Mouse (Mus musculus) kidney, postnatal 0 days (tissue): Measurements from ENCODE around the gene Pde6d. TPM values are rescaled to one million over a fixed set of nuclear protein-coding genes. Genes with fewer than 3 reads are reported as not detected.

ENCODE experiments used
- ATAC-seq: fragments of 200-750 bp; cut with Nextera tagmentation; replicated peaks from 2 replicates; pipeline ENCODE4 v1.8.0; 2017; ENCODE audit warnings: low read depth, moderate number of reproducible peaks, moderate TSS enrichment, moderate library complexity; ENCODE audit not compliant: low FRiP score
- DNase-seq: peaks from one replicate; pipeline ENCODE4 v3.0.0-alpha.2; 2016; ENCODE audit warnings: low spot score
- H3K27ac ChIP-seq: fragments of 300-500 bp; sonication (generic); 2 replicates; pipeline ENCODE4 v1.5.1; 2014; ENCODE audit warnings: mild to moderate bottlenecking
- H3K27me3 ChIP-seq: fragments of 300-500 bp; sonication (generic); 2 replicates; pipeline ENCODE4 v1.6.1; 2014; ENCODE audit warnings: low read length, mixed read lengths; ENCODE audit not compliant: insufficient read depth
- H3K36me3 ChIP-seq: fragments of 300-500 bp; sonication (generic); 2 replicates; pipeline ENCODE4 v1.6.1; 2014; ENCODE audit warnings: low read length, mixed read lengths; ENCODE audit not compliant: insufficient read depth
- H3K4me1 ChIP-seq: fragments of 300-500 bp; sonication (generic); replicated peaks from 2 replicates; pipeline ENCODE4 v1.6.1; 2014; ENCODE audit warnings: antibody characterized with exemption, low read length, mixed read lengths; ENCODE audit not compliant: insufficient read depth
- H3K4me2 ChIP-seq: fragments of 300-500 bp; sonication (generic); 2 replicates; pipeline ENCODE4 v1.6.1; 2014; ENCODE audit warnings: mild to moderate bottlenecking, low read length, moderate library complexity, mixed read lengths
- H3K4me3 ChIP-seq: fragments of 300-500 bp; sonication (generic); replicated peaks from 2 replicates; pipeline ENCODE4 v1.5.1; 2014; ENCODE audit warnings: low read depth, low read length
- H3K9ac ChIP-seq: fragments of 300-500 bp; sonication (generic); 2 replicates; pipeline ENCODE4 v1.6.1; 2014; ENCODE audit warnings: low read depth, low read length
- H3K9me3 ChIP-seq: fragments of 300-500 bp; sonication (generic); replicated peaks from 2 replicates; pipeline ENCODE4 v1.6.1; 2016; ENCODE audit warnings: low read length, inconsistent platforms, mixed read lengths
- CTCF ChIP-seq: IDR thresholded peaks from 2 replicates; pipeline ENCODE4 v1.5.1; 2016; ENCODE audit warnings: antibody characterized with exemption, low read depth, mild to moderate bottlenecking, moderate library complexity
- WGBS: fragments of 180-500 bp; shearing (Covaris S2); extraction: QIAGEN DNeasy Blood & Tissue Kit; methylation state at CpG from one replicate; pipeline ENCODE4 v1.1.7; 2014; 5-methylcytosine and 5-hydroxymethylcytosine counted together
- polyA plus RNA-seq: library from polyadenylated mRNA; unstranded; fragments of >200 nt; fragmentation: Nextera tagmentation; extraction: Ambion mirVana; gene quantifications from 2 replicates; pipeline ENCODE4 v1.2.1, GENCODE M21; 2015

The Pde6d gene
- polyA plus RNA-seq, 1 experiment from 2014 or later, result 63.7 TPM

DNA sequence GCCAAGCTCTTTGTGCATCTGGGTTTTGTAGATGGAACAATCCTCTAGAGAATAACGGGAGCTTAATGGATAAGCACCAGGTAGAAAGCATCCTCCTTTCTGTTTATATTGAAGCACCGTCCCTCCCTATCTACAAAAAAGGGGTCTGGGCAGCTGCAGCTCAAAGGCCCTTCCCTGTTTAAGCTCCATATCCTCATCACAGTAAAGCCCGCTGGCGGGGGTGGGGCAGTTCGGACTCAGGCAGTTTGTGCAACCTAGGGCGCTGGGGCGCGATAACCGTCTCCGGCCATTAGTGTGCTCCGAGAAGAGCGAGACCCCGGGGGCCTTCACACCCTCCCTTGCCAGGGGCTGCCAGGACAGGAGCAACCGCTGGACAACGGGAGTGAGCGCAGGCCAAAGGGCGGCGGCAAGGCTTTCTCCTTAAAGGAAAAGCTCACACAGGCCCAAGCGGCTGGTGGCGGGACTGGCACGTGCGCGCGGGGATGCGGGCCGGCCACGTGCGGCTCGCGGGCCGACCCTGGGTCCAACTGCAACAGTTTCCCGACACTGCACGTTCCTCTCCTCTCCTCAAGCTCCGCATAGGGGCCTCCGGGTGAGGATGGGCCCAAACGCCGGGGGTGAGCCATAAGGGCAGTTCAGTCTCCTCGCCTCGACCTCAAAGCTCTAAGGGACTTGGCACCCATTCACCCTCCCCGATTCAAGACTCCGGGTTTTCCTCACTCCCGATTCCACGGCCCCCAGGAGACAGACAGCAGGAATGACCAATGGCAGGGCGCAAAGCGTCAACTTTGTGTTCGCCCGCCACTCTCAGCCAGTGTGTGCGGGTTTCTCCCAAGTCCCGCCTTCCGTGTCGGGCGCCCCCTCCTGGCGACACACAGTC, 57.6 kb downstream of the Pde6d start:
- Histone ChIP-seq H3K36me3 (peaks cover 5% of the 10 kb centered on the region), H3K9me3 (no peaks in the 10 kb centered on the region), H3K9ac (peak overlapping the region; percentile 92), H3K4me2 (peak overlapping the region; percentile 83), H3K4me1 (peaks cover 14% of the 10 kb centered on the region), H3K27ac (peak overlapping the region; percentile 100), H3K27me3 (no peaks in the 10 kb centered on the region), H3K4me3 (peak overlapping the region; percentile 89)
- DNase-seq (peak; percentile 99), ATAC-seq (peak; percentile 77)
- under 1% methylated on average over 53 of the region's 53 CpGs for WGBS
- peak; percentile 95 for TF ChIP-seq CTCF

DNA sequence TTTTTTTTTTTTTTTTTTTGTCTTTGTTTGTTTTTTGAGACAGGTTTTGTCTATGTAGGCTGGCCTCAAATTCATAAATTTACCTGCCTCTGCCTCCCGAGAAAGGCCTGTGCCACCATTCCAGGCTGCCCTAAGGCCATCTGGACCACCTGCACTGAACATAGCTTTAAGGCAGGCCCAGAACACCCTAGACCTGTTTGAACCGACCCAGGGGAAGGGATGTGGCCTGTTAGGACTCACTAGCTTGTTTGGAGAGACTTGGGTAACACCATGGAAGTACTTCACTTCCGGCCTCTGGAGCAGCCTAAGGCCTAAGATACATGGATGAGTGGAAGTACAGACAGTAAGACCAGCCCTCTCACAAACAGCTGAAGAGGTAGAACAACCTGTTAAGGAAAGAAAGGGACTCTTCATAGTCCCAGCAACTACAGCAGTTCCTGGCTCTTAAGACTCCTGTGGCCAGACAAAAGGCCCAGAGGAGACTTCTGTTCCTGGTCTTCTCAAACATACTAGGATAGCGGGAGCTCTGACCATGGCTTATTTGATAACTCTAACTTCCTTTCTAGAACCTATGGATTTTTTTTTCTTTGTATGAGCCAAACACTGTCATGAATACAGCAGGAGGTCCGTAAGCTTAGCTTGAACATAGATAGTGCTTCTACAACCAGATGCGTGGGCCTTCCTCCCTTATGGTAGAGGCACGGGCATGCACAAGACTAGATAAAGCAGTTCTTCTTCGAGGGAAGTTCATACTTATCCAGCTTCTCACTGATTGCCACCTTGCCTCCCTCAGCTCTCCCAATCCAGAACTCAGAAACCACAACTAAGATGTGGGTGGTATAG, 58.4 kb downstream of the Pde6d start:
- Histone ChIP-seq H3K4me3 (no peak overlapping the region), H3K36me3 (no peaks in the 10 kb centered on the region; the same call in 1 of the 2 replicates), H3K9ac (peak overlapping the region; percentile 67; the same call in 1 of the 2 replicates), H3K9me3 (no peaks in the 10 kb centered on the region), H3K4me2 (peak overlapping the region; percentile 83), H3K27ac (0 out of 2 replicates have a peak overlapping the region, but pooled peaks have one; percentile 100), H3K4me1 (peaks cover 7% of the 10 kb centered on the region), H3K27me3 (no peaks in the 10 kb centered on the region)
- ATAC-seq (no peak), DNase-seq (no peak)
- TF ChIP-seq CTCF, result no peak
- WGBS, result 86% methylated on average over 8 of the region's 8 CpGs

DNA sequence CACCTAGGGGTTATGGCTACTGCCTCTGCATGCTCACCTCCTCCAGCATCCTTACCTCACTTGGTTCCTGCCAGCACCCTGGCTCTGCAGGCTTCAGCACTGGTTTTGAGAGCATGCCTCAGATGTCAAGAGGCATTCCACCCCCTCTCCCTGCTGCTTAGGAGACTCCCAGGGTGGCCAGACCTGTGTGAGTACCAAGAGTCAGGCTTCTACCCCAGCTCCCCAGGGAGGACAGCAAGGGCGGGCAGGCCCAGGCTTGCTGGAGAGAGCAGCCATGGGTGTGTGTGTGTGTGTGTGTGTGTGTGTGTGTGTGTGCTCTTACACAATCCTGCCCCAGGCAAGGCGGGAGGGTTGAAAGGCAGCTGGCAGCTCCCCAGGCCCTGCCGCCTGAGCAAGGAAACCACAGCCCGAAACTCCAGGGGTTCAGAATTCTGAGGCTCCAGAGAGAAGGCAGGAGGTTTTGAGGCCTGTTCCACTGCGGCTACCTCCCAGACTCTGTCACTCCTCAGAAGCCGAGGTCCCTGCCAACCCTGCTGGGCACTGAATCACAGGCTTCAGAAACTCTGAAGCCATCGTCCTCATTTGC, 60.0 kb downstream of the Pde6d start:
- peaks cover 7% of the 10 kb centered on the region; the same call in 1 of the 2 replicates for H3K4me1 ChIP-seq
- ATAC-seq, result no peak
- H3K27ac ChIP-seq, result peak overlapping the region; percentile 25; the same call in 1 of the 2 replicates
- 55% methylated on average over 7 of the region's 7 CpGs for WGBS
- H3K36me3 ChIP-seq, result no peaks in the 10 kb centered on the region
- DNase-seq, result no peak
- no peak overlapping the region for H3K4me2 ChIP-seq
- H3K9me3 ChIP-seq, result no peaks in the 10 kb centered on the region
- no peak for TF ChIP-seq CTCF
- H3K9ac ChIP-seq, result no peak overlapping the region
- H3K27me3 ChIP-seq, result no peaks in the 10 kb centered on the region
- no peak overlapping the region for H3K4me3 ChIP-seq

DNA sequence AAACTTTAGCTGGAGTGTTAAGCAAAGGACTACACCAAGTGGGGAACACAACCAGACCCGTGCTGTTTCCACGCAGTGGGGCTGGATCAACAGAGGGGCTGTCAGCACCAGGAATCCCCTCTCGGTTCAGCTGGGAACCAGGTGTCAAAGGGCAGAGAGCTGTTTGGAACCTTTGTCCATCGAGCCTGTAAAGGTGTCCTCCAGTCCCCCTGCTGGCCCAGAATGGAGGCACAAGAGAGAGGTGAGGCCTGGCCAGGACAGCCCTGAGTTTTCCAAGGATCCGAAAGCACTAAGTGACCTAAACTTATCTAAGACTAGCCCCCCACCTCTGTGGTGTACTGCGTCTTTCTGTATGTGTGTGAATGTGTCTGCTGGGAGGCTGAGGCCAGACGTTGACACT, 62.1 kb downstream of the Pde6d start:
- Histone ChIP-seq H3K27me3 (no peaks in the 10 kb centered on the region), H3K27ac (no peak overlapping the region), H3K4me3 (no peak overlapping the region), H3K9ac (no peak overlapping the region), H3K36me3 (no peaks in the 10 kb centered on the region), H3K4me2 (no peak overlapping the region), H3K9me3 (no peaks in the 10 kb centered on the region), H3K4me1 (peaks cover 11% of the 10 kb centered on the region; the same call in 1 of the 2 replicates)
- DNase-seq, result peak; percentile 59
- ATAC-seq, result no peak
- whole genome bisulfite sequencing, result 40% methylated on average over 7 of the region's 7 CpGs
- TF ChIP-seq CTCF, result peak; percentile 74

DNA sequence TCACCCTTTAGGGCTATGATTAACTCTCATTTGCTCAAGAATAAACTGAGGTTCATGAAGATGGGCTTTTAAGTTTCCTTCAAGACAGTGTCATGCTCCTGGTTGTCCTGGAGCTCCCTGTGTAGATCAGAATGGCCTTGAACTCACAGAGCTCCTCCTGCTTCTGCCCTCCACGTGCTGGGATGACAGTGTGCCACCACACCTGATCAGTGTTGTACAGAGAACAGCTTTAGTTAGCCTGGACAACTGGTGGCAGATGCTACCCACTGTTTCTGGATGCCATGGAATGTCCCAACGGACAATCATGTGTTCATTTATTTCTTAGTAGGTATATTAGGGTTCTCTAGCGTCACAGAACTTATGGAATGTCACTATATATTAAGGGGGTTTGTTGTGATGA, 65.4 kb downstream of the Pde6d start:
- no peak for TF ChIP-seq CTCF
- Histone ChIP-seq H3K36me3 (no peaks in the 10 kb centered on the region), H3K4me3 (no peak overlapping the region), H3K4me2 (no peak overlapping the region), H3K27me3 (no peaks in the 10 kb centered on the region), H3K9me3 (no peaks in the 10 kb centered on the region), H3K27ac (no peak overlapping the region), H3K9ac (no peak overlapping the region), H3K4me1 (0 out of 2 replicates have a peak, but pooled peaks cover 4% of the 10 kb centered on the region)
- ATAC-seq (no peak), DNase-seq (no peak)
- WGBS, result 68% methylated on average over 3 of the region's 3 CpGs
